ENCODE assay signal across 17 mouse cellular contexts in genomic region chr5:90485597-90485996, GRCm38 (mm10). TPM values are rescaled to one million over a fixed set of nuclear protein-coding genes. Genes with fewer than 3 reads are reported as not detected.
"Had no signal": no experiment of that assay in that cellular context is flagged by ENCODE, and none has a peak within 500 bp of the region (broad histone marks: within the 10 kb centered on the region; RNA-seq: fewer than 3 reads in every experiment).

No protein-coding gene starts in this region.

- DNase-seq: kidney, adult 9 months; kidney, postnatal 4 days; left cerebral cortex, postnatal 4 days; lung, adult 2 months; lung, postnatal 36 days; midbrain, embryonic 14.5 days; retina, postnatal 1 day; right cerebral cortex, postnatal 4 days; spleen, adult 18-20 months; thymus, postnatal 4 days had no signal

- H3K36me3 ChIP-seq: limb, embryonic 13.5 days; neural tube, embryonic 12.5 days had no signal

- H3K9me3 ChIP-seq: limb, embryonic 13.5 days; neural tube, embryonic 12.5 days had no signal

- H3K4me1 ChIP-seq: limb, embryonic 13.5 days; neural tube, embryonic 12.5 days had no signal

- H3K27ac ChIP-seq: hindbrain, postnatal 0 days; kidney, postnatal 0 days; layer of hippocampus, adult 2 months; limb, embryonic 13.5 days; neural tube, embryonic 12.5 days had no signal

- H3K27me3 ChIP-seq: limb, embryonic 13.5 days; neural tube, embryonic 12.5 days had no signal

- H3K9ac ChIP-seq: limb, embryonic 13.5 days; neural tube, embryonic 12.5 days had no signal

- H3K4me2 ChIP-seq: limb, embryonic 13.5 days; neural tube, embryonic 12.5 days had no signal

- H3K4me3 ChIP-seq: layer of hippocampus, adult 2 months; limb, embryonic 13.5 days; neural tube, embryonic 12.5 days had no signal

- ATAC-seq: hindbrain, postnatal 0 days; lung, postnatal 0 days had no signal

RNA-seq across cellular contexts. Expression of gene Afp, which starts 4.9 kb away (rescaled TPM):
- polyA plus RNA-seq: midbrain, embryonic 14.5 days had no signal

RNA-seq across cellular contexts. Expression of gene Alb, which starts 24.9 kb away (rescaled TPM):
- polyA plus RNA-seq: hindbrain, postnatal 0 days; midbrain, embryonic 14.5 days had no signal

RNA-seq across cellular contexts. Expression of gene Afm, which starts 33.1 kb away (rescaled TPM):
- polyA plus RNA-seq: hindbrain, postnatal 0 days; limb, embryonic 13.5 days; lung, adult 2 months; lung, postnatal 0 days; midbrain, embryonic 14.5 days; neural tube, embryonic 12.5 days; thymus, postnatal 0 days had no signal
